Mouse (Mus musculus) thymus, adult 2 months (tissue): ENCODE measurements around the gene Ift81. TPM values are rescaled to one million over a fixed set of nuclear protein-coding genes. Genes with fewer than 3 reads are reported as not detected.

ENCODE experiments used
- DNase-seq: peaks from one replicate; pipeline ENCODE4 v3.0.0; 2021
- H3K27ac ChIP-seq: fragments of 200-500 bp; 2 replicates; pipeline ENCODE4 v1.5.1; 2012; ENCODE audit warnings: low read length, control low read depth; ENCODE audit not compliant: control insufficient read depth, insufficient read depth
- H3K27me3 ChIP-seq: fragments of 200-500 bp; 2 replicates; pipeline ENCODE4 v1.6.1; 2012; ENCODE audit warnings: mild to moderate bottlenecking, low read length, moderate library complexity, mixed read lengths; ENCODE audit not compliant: control insufficient read depth, insufficient read depth
- H3K36me3 ChIP-seq: fragments of 200-500 bp; 2 replicates; pipeline ENCODE4 v1.6.1; 2012; ENCODE audit warnings: mild to moderate bottlenecking, low read length, moderate library complexity; ENCODE audit not compliant: control insufficient read depth, insufficient read depth
- H3K4me1 ChIP-seq: fragments of 200-500 bp; replicated peaks from 2 replicates; pipeline ENCODE4 v1.6.1; 2012; ENCODE audit warnings: low read length; ENCODE audit not compliant: control insufficient read depth, insufficient read depth
- H3K4me3 ChIP-seq: fragments of 200-500 bp; 2 replicates; pipeline ENCODE4 v1.5.1; 2012; ENCODE audit warnings: mild to moderate bottlenecking, low read length, control low read depth, moderate library complexity; ENCODE audit not compliant: control insufficient read depth, insufficient read depth
- CTCF ChIP-seq: fragments of 200-500 bp; IDR thresholded peaks from 2 replicates; pipeline ENCODE4 v1.5.1; 2012; ENCODE audit warnings: mild to moderate bottlenecking, control low read depth, low read length, moderate library complexity, borderline replicate concordance; ENCODE audit not compliant: control insufficient read depth, poor library complexity, insufficient read depth; ENCODE audit errors: extremely low read depth
- POLR2A ChIP-seq: fragments of 200-500 bp; IDR thresholded peaks from 2 replicates; pipeline ENCODE4 v1.6.1; 2012; ENCODE audit warnings: mild to moderate bottlenecking, low read length, control low read depth, moderate library complexity; ENCODE audit not compliant: control insufficient read depth, poor library complexity, insufficient read depth; ENCODE audit errors: extremely low read depth
- WGBS: fragments of 180-500 bp; shearing (Covaris S2); methylation state at CpG from one replicate; pipeline ENCODE4 v1.1.7; 2018; 5-methylcytosine and 5-hydroxymethylcytosine counted together
- polyA plus RNA-seq: library from polyadenylated mRNA; depleted of rRNA; stranded (reverse); fragments of >200 nt; gene quantifications from 2 replicates; pipeline ENCODE4 v1.2.3, GENCODE M21; 2012

The Ift81 gene
- polyA plus RNA-seq, 1 experiment = 1.6 TPM

DNA sequence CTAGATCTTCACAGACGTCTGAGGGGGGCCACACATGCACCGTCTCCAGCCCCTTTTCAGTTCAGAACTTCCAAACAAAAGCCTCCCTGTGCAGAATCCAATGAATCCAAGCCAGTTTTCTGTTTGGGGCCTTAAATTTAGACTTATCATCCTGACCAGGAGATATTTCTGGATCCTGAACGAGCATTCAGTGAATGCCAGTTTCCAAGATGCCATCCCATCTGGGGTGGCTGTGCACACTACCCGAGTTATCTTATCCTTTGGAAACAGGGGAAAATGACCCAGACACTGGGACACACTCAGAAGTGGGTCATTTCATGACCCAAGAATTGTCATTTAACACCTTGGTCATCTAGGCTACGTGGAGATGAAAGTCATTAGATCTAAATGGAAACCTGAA lies 3.4 kb upstream of the Ift81 start:
- WGBS = 90% methylated on average over 5 of the region's 5 CpGs
- no peak for TF ChIP-seq POLR2A
- no peak for TF ChIP-seq CTCF
- no peak for DNase-seq
- Histone ChIP-seq H3K36me3 (no peaks in the 10 kb centered on the region), H3K27me3 (no peaks in the 10 kb centered on the region), H3K27ac (no peak overlapping the region), H3K4me3 (no peak overlapping the region), H3K4me1 (peaks cover 7% of the 10 kb centered on the region)

DNA sequence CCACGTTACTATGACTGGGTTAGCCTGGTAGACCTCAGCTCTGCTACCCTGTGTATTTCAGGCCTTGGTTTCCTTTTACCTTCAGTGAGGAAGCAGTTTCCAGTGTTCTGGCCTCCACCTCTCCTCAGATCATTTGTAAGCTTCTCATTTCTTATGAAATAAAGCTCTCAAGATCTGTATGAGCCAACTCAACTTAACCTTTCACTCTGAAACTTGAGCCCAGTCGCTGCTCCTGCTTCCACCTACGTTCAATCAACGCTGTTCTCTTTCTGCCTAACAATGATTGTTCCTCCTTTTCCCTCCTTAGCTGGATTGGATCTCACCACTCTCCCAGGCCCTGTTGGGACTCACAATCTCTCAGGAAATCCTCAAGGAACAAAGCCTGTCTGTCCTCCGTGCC lies 2.7 kb downstream of the Ift81 start:
- TF ChIP-seq POLR2A = no peak
- TF ChIP-seq CTCF = no peak
- no peak overlapping the region for H3K27ac ChIP-seq
- no peaks in the 10 kb centered on the region for H3K27me3 ChIP-seq
- peaks cover 7% of the 10 kb centered on the region for H3K4me1 ChIP-seq
- no peak for DNase-seq
- WGBS = 88% methylated on average over 5 of the region's 5 CpGs
- no peaks in the 10 kb centered on the region for H3K36me3 ChIP-seq
- H3K4me3 ChIP-seq = no peak overlapping the region

DNA sequence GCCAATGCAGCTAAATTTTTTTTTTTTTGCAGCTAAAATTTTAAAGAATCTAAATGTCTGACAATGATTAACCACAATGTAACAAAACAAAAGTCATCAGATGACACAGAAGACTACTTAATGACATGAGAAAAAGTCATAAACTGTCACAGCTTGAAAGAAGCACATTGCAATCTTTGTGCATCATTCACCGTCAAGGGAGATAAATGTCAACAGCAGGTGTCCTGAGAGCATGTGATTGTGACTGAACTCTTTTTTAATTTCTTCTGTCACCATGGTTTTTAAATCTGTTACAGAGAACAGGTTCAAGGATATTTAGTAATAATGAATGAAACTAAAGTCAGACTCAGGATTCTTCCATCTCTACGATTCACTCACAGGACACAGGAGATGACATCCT lies 9.4 kb downstream of the Ift81 start:
- 99% methylated on average over 2 of the region's 2 CpGs for WGBS
- TF ChIP-seq POLR2A (no peak), CTCF (no peak)
- peaks cover 5% of the 10 kb centered on the region for H3K4me1 ChIP-seq
- H3K27ac ChIP-seq = no peak overlapping the region
- no peak for DNase-seq
- no peak overlapping the region for H3K4me3 ChIP-seq
- no peaks in the 10 kb centered on the region for H3K27me3 ChIP-seq
- H3K36me3 ChIP-seq = no peaks in the 10 kb centered on the region

DNA sequence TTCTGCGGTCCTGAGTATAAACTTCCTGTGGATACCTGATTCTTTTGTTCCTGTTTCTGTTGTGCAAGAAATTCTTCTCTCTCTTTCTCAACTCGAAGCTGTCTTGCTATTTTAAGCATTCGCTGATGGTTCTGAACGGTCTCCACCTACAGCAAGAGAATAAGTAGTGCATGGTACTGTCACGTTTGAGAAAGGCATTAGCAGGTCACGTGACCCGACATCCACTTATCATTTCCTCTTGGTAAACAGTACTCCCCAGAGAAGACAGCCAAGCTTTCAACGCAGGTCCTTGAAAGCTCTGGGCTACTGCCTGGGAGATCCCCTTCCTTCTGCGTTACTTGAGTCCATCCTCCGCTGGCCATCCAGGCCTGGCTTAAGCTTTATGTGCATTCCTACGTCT lies 12.1 kb downstream of the Ift81 start:
- no peak overlapping the region for H3K4me3 ChIP-seq
- H3K4me1 ChIP-seq = peaks cover 5% of the 10 kb centered on the region
- H3K36me3 ChIP-seq = no peaks in the 10 kb centered on the region
- DNase-seq = peak; percentile 66
- H3K27me3 ChIP-seq = no peaks in the 10 kb centered on the region
- TF ChIP-seq CTCF = no peak
- no peak for TF ChIP-seq POLR2A
- 18% methylated on average over 11 of the region's 11 CpGs for WGBS
- H3K27ac ChIP-seq = no peak overlapping the region

DNA sequence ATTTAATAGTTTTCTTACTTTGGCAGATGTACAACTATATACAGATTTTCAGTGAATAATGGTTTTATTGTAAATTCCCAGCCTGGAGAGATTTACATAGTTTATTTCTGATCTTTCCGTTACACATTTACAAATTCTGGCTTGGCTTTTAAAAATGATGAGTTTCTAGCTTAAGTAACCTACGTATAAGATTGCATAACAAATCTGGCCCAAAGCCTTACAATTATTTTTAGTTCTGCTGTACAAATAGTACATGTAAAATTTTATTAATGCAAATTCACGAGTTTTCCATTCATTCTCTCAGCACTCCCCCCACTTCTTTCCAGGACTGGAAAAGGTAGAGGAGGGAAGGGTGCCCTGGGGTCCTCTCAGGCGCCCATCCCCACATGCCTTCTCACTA lies 18.8 kb downstream of the Ift81 start:
- no peak overlapping the region for H3K4me3 ChIP-seq
- H3K27ac ChIP-seq = no peak overlapping the region
- 94% methylated on average over 4 of the region's 4 CpGs for WGBS
- no peak for TF ChIP-seq CTCF
- TF ChIP-seq POLR2A = no peak
- H3K36me3 ChIP-seq = no peaks in the 10 kb centered on the region
- H3K4me1 ChIP-seq = no peaks in the 10 kb centered on the region
- H3K27me3 ChIP-seq = no peaks in the 10 kb centered on the region
- DNase-seq = no peak

DNA sequence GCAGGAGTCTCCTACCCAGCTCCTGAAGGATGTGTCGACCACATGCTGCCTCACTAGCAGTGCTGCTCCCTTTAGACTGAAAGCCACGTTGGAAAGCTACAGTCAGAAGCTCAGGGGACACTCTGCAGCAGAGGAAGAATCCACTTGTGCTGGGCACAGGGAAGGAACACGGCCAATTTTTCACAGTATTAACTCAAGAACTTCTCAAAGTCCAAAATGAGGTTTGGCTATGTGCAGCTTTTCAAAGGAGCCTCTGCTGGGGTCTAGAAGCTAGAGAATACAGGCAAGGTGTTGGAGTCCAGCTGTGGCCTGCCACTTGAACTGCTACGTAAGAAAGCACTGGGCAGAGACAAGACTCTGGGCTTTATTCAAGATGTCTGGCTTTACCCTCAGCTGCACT lies 24.4 kb downstream of the Ift81 start:
- WGBS = 93% methylated on average over 4 of the region's 4 CpGs
- Histone ChIP-seq H3K27ac (no peak overlapping the region), H3K36me3 (no peaks in the 10 kb centered on the region), H3K27me3 (no peaks in the 10 kb centered on the region), H3K4me3 (no peak overlapping the region), H3K4me1 (no peaks in the 10 kb centered on the region)
- DNase-seq = no peak
- TF ChIP-seq POLR2A = no peak
- TF ChIP-seq CTCF = no peak

DNA sequence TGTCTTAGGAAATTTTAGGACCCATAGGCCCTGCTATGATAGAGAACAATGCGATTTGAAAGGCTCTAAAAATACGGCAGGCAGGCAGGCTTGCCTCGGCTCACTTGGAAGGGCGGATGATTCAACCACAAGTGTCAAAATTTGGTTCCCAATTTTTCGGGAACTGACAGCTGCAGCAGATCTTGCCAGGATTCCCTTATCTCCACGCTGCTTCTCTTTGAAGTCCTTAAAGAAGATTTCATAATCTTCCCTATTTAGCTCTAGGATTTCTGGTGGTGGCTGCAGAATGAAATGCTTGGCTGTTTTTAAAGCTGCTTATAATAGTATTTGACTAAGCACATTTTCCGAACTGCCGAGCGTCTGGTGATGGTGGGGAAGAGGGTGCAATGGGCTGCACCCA lies 28.8 kb downstream of the Ift81 start:
- H3K27ac ChIP-seq = no peak overlapping the region
- 92% methylated on average over 9 of the region's 9 CpGs for WGBS
- H3K4me1 ChIP-seq = no peaks in the 10 kb centered on the region
- no peak overlapping the region for H3K4me3 ChIP-seq
- DNase-seq = no peak
- no peak for TF ChIP-seq POLR2A
- no peak for TF ChIP-seq CTCF
- no peaks in the 10 kb centered on the region for H3K36me3 ChIP-seq
- no peaks in the 10 kb centered on the region for H3K27me3 ChIP-seq
